Mouse (Mus musculus): Measurements from ENCODE around the gene Nell2. TPM values are rescaled to one million over a fixed set of nuclear protein-coding genes. Genes with fewer than 3 reads are reported as not detected.
"Not testable (repeated sequence)": the region's sequence is repeated elsewhere in the genome, so short reads cannot be mapped to it uniquely, and the experiment has no call there.

Gene Nell2
- polyA plus RNA-seq (2012; rRNA removed), result 0.35 and 0.90 TPM in 2 replicates

- no peak for DNase-seq (ENCODE audit: low read depth)
Observed at GRCm38 (mm10) chr15:95527948-95528861, at the start of gene Nell2. Nell2 (minus strand) TSS chr15:95528559.

DNA sequence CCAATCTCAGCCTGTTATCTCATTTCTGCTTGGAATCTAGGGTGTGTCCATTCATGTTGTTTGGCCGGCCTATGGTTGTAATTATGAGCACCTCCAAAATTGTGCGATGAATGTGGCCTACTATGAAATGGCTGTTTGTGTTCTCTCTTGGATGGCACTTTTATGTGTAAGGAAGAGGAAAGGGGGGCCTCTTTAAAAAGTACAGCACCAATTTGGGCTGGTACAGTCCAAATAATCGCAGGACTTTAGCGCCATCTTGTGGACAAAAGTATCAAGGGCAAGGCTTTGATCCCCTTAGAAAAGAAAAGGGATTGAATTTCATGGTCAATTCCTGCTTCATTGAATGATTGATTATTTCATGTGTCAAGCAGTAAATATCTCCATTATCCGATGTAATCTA is 46.3 kb upstream of the Nell2 start:
- DNase-seq (ENCODE audit: low read depth), result no peak

- DNase-seq (ENCODE audit: low read depth), result no peak
Observed at GRCm38 (mm10) chr15:95569606-95570005, 41.2 kb upstream of the Nell2 start.

GRCm38 (mm10) chr15:95565160-95565559 is 36.8 kb upstream of the Nell2 start:
- no peak for DNase-seq (ENCODE audit: low read depth)

- DNase-seq (ENCODE audit: low read depth), result no peak
Observed at GRCm38 (mm10) chr15:95561303-95561702, 32.9 kb upstream of the Nell2 start.

- DNase-seq (ENCODE audit: low read depth), result no peak
Observed at GRCm38 (mm10) chr15:95550011-95550410, 21.7 kb upstream of the Nell2 start.

DNA sequence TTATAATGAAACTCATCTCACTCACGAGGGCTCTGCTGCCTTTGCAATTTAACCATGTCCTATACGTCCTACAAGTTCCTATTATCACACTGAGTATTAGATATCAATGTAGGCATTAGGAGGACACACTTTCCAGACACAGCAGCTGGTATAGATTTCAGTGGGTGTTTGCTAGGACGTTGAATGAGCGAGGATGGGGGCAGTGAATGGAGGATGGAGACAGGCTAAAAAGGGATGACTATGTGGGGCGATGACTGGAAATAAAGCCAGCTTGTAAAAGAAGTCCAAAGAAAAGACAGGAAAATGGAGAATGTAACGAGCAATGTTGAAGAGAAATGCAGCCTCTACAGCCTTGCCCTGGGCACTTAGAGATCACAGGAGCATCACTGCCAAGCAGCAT is 14.3 kb upstream of the Nell2 start:
- DNase-seq (ENCODE audit: low read depth), result no peak

- no peak for DNase-seq (ENCODE audit: low read depth)
Observed at GRCm38 (mm10) chr15:95536724-95537123, 8.4 kb upstream of the Nell2 start.

DNA sequence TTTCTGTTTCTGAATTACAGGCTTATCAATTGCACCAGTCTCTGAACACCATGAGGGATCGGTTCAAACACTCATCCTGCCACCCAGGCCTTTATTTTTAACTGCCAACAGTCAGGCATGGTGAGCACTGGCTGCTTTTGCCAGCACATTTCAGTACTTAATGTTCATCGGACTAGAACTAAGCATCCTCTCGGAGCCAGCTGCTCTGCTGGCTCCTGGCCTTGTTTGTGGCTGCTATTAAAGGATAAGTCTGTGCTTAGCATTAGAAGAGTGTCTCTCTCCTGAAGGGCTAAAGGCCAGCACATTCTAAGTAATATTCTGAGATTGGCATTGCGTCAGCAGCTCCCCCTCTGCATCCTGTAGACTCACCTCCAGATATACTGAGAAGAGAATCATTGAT is 7.9 kb upstream of the Nell2 start:
- no peak for DNase-seq (ENCODE audit: low read depth)

GRCm38 (mm10) chr15:95534644-95535043 is 6.3 kb upstream of the Nell2 start:
- DNase-seq (ENCODE audit: low read depth), result no peak

GRCm38 (mm10) chr15:95527461-95527947 is 855 bp downstream of the Nell2 start:
- no peak for DNase-seq (ENCODE audit: low read depth)

DNA sequence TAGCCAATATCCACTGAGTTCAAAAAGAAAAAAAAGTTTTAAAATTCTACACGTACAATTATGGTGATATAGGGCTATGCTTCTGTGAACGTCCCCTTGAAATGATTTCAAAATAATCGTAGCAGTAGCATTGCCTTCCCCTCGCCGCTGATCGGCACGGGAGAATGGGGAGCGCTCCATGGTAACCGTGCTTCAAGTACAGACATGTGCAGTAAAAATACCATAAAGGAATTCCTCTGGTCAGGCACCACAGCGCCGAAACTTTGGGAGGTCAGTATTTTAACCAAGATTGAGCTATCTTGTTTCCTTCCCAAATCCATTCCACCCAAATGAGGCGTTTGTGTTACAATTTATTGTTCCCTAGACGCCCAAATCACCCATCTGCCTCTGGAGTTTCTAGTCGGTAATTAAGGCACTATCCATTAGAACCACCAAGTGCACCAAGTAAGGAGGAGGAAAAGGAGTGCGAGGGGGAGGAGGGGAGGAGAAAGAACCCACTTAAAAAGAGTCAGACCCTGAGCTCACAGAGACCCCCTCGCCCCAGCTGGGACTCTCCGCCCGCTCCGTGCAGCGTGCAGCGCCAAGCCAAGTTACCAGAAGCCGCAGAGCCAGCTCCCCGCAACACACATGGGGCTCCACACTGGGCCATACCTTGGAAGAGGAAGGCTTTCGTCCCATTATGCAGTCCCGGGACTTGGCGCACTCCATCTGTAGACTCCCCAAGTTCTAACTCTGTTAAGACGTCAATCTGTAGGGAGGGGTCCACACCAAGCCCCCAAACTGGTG is 1.5 kb downstream of the Nell2 start:
- DNase-seq (ENCODE audit: low read depth), result no peak

GRCm38 (mm10) chr15:95525997-95526396 is 2.4 kb downstream of the Nell2 start:
- no peak for DNase-seq (ENCODE audit: low read depth)

DNA sequence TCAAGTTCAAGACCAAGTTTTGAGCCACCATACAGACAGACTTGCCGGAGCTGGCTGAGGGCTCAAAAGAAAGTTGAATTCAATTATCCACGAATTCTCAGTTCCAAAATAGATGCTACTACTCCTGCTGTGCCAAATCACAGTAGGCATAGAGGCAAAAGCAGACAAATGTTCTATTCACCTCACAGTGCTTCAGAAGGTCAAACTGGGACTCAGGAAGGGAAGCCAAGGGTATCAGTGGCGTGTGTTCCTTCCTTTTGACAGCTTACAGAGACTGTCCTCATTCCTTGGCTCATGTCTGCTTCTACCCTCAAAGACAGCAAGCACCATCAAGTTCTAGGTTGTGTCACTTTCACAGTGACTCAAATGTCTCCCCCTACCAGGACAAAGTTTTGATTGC is 10.2 kb downstream of the Nell2 start:
- no peak for DNase-seq (ENCODE audit: low read depth)

- not testable (repeated sequence) for DNase-seq (ENCODE audit: low read depth)
Observed at GRCm38 (mm10) chr15:95513306-95513705, 15.1 kb downstream of the Nell2 start.

- DNase-seq (ENCODE audit: low read depth), result no peak
Observed at GRCm38 (mm10) chr15:95495666-95496065, 32.7 kb downstream of the Nell2 start.

DNA sequence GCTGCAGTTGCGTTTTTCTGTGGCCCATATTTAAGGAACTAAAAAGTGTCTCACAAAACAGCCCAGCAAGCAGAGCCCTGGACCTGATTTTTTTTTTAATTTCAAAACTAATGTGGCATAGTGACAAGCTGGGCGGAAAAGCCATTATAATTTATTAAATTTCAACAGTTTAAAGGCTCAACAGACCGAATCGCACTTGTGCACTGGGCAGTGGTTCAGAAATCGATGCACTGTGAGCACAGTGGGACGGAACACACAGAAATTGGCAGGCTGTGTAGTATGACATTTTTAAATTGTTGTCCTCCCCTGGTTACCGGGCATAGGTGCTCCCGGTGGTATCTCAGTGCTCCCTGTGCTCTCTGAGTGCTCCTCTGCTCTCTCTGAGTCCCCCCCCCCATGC is 33.2 kb downstream of the Nell2 start:
- DNase-seq (ENCODE audit: low read depth), result no peak

GRCm38 (mm10) chr15:95492201-95492600 is 36.2 kb downstream of the Nell2 start:
- DNase-seq (ENCODE audit: low read depth), result no peak

GRCm38 (mm10) chr15:95489174-95489573 is 39.2 kb downstream of the Nell2 start:
- no peak for DNase-seq (ENCODE audit: low read depth)

GRCm38 (mm10) chr15:95487961-95488360 is 40.4 kb downstream of the Nell2 start:
- no peak for DNase-seq (ENCODE audit: low read depth)

GRCm38 (mm10) chr15:95482002-95482401 is 46.4 kb downstream of the Nell2 start:
- no peak for DNase-seq (ENCODE audit: low read depth)

DNA sequence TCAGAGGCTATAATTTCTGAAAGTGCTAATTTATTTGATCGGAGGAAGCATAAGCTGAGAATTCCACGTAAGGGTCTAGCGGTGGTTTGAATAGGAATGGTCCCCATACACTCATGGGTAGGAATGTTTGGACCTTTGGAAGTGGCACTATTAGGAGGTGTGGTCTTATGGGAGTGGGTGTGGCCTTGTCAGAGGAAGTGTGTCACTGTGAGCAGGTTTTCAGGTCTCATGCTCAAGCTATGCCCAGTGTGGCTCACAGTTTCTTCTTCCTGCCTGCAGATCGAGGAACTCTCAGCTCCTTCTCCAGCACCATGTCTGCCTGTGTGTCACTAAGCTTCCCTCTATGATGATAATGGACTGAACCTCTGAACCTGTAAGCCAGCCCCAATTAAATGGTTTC is 46.8 kb downstream of the Nell2 start:
- DNase-seq (ENCODE audit: low read depth), result no peak

DNA sequence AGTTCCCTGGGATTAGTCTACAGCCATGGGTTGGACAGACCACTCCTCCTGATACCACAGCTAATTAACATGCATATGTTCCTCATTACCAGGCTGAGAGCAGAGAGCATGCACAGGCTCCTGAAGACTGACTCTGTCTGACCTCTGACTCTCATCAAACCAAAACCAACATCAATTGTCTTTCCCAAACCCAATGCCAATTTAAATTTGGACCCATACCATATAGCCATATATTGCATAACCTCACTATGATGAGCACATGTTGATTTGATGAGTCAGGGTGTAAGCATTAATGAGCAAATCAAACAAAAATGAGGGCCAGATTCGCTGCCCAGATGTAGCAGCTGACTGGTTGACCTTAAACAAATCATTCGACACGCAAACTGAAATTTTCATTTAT is 51.9 kb downstream of the Nell2 start:
- DNase-seq (ENCODE audit: low read depth), result no peak

All from gonadal fat pad, adult 2 months (tissue).